Mouse (Mus musculus) cerebellum, postnatal 36 days (tissue): ENCODE measurements at regions not wholly inside any gene's neighbourhood (a gene's known extent, or its start where the extent isn't known, plus 50 kb on each side); places are given as distances from the start of the nearest gene placed in this dataset.

ENCODE experiments used
- DNase-seq, 2 experiments: peaks; one replicate each; pipeline ENCODE4 v3.0.0; 2021 to 2022; ENCODE audit warnings: mixed read lengths in 2 of 2

DNA sequence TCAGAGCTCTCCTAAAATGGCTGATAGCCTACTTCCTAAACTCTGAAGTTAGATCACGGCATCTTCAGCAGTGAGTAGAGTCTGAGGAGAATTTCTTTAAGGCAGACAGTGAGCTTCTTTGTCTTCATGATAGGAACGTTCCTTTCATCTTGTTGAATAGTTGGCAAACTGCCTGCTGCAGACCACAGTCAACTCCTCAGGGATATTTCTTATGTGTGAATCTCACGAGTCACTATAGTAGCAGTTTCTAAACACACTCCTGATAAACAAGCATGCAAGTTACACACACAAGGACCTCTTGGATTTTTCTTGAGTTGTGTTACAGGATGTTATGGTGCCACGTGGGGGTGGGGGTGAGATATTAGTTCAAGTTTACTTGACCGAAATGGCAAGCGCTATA, 205.2 kb downstream of the Gm11077 start:
- no peak for DNase-seq

DNA sequence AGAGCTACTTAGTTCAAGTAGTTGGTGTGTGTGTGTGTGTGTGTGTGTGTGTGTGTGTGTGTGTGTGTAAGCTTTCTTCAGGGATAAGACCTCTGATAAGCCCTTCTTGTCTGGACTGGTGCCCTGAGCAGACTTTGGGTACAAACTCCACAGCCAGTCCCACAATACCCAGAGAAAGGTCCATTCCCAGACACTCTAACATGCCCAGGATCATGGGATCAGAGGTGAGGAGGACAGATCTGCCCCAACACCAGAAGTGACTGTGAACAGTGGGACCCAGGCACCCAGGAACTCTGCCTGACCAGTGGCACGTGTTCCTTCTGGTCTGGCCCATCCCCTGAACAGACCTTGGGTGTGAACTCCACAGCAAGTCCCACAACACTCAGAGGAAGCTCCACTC, 208.9 kb downstream of the Gm11077 start:
- no peak for DNase-seq

DNA sequence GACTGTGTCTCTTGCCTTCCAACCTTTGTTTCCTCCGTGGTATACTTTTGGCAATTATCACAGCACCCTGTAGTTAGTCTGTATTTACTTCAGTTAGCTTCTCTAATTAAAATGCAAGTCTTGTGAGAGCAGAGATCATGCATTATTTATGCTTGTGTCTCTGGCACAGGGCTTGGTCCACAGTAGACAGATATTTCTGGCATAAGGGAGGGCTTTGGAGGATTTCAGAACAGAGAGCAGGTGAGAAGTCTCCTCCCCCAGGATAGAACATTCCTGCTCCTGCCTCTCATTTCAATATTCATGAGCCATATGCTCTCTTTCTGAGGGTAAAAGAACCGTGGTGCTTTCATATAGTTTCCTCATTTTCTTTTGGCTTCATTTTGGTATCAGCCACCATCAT, 217.6 kb downstream of the Gm11077 start:
- DNase-seq = no peak

DNA sequence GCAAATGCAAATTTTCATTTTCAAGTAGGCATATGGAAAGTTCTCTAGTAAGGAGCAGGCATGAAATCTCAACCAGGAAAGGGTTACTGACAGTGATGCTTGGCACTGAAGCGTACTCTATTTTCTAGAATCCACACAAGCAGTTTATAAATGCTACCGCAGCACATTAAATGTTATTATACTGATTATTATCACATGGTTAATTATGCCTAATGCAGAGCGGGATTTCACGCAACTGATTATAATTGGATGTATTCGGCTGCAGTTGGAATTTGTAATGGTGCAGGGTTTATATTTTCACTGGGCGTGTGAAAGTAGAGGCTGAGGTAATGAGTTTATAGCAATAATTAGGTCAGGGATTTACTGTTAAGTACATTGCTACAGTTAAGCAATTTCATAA, 221.4 kb downstream of the Gm11077 start:
- DNase-seq = no peak

DNA sequence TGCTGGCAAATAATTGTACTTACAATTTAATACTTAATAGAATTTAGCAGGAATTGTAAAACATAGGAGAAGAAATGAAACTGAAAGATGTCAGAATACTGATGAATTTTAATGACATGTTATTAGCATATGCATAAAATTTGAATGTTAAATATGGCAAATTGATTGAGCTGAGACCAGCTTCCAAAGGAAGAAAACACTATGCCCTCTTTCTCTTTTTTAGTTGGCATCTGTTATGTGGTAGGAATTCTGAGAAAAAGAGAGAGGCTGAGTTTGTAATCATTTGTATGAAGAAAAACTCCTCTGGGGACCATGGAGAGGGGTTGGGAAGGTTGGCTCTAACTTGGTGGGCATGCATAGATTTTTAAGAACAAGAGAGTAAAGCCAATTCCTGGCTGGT, 224.2 kb downstream of the Gm11077 start:
- DNase-seq = no peak

DNA sequence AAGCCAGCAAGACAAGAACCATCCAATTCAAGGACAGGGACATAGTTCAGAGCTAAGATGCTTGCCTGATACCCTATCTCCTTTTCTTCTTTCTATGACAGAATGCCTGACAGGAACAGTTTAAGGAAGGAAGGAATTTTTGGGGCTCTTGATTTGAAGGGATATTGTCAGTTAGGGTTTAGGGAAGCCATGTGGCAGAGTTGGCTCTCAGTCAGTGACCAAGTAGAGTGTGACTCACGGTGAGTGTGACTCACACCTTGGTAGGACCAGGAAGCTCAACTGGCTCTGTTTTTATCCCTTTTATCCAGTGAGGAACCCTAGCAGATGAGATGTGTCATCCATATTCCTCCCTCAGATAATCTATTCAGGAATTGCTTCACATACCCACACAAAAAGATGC, 224.6 kb downstream of the Gm11077 start:
- peak in 1 of 2 experiments; percentile 36 for DNase-seq

DNA sequence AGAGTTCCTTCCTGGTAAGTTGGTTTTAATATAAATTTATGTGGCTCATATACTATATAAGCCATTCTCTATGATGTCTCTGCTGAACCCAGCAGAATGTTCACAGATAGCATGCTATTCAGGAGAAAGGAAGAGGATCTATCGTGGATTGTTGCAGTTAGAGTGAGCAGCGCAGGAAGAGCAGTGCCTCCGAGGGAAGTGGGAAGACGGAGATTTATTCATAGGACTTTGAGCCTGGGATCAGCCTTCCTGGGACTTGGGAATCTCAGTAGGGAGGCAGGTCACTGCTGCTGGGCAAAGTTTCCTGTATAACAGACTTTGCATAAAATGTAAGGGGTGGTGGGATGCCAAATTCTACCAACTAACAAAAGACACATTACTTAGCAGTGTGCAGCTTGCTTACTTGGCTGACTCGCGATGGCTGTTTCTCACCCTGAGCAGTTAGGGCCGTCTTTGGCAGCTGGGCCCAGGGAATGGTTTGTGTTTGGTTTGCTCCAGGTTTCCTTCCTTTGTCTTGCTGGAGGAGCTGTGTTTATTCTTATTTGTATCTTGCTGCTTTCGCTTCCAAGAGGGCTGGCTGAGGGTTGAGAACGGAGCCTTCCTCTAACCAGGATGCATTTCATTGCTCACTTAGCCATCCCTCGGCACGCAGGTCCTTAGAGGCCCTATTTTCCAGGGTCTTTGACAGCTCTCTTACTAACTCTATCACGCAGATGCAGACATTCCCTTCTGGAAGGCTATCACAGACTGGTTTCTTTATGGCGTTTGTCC, 226.9 kb downstream of the Gm11077 start:
- no peak for DNase-seq

DNA sequence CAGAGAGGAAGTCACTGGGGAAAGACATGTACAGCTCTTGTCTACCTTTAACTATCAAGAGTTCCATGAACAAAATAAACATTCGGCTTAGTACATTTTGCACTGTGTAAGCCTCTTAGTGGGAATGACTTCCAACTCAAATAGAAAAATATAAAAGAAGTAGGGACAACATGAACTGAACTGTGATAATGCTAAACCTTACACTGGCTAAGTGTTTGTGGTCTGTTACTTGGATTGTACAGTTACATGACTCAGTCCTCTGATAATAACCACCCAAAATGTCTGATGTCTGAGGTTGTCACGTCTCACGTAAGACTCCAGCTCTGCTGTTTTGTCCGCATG, 227.4 kb downstream of the Gm11077 start:
- DNase-seq = no peak

DNA sequence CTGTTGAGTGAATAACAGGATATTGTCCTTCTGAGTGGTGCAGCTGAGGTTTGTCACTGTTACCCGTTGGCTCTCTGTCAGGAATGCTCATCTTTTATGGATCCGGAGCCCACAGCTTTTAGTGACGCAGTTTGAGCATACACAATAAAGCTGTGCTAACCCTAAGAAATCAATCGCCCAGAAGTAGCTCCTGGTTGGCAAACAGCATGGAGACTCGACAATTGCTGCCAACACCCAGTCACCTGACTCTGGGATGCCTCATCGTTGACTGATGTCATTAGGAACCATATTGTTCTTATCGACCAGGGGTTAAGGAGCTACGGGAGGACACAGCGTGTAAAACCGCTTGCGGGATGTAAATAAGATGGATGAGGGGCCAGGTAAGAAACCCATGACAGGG, 232.9 kb downstream of the Gm11077 start:
- DNase-seq = peak; percentile 31 to 46

DNA sequence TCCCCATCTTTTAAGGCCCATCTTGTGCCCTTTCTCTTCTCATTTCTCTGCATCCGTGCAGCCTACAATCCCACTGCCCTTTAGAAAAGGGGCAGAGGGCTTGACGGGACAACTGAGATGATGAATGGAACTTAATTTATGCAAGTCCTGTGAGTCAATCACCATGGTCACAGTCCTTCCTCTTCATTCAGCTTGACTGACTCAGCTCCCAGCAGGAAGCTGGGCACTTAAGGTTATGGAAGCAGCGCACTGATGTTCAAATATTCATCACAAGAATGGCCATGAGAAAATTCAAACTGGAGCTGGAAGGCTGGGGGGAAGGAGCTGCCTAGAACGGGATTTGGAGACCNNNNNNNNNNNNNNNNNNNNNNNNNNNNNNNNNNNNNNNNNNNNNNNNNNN, 233.5 kb downstream of the Gm11077 start:
- peak; percentile 20 to 35 for DNase-seq

DNA sequence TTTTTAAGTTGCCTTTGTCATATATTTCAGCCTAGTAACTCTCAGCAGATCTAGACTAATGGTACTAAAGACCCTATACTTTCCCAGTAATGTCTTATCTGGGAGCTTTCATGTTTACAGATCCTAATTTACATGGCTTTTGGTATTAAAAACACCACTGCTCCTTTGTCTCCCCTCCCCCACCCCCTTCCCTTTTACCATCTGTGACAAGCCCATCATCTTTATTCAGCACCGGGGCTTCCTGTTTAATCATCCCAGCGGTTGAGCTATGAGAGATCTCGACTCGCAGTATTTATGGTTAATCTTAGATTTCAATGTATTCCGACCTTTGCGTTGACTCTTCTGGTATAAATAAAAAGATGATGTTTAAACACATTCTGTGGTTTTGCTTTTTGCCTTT, 244.6 kb downstream of the Gm11077 start:
- no peak for DNase-seq

DNA sequence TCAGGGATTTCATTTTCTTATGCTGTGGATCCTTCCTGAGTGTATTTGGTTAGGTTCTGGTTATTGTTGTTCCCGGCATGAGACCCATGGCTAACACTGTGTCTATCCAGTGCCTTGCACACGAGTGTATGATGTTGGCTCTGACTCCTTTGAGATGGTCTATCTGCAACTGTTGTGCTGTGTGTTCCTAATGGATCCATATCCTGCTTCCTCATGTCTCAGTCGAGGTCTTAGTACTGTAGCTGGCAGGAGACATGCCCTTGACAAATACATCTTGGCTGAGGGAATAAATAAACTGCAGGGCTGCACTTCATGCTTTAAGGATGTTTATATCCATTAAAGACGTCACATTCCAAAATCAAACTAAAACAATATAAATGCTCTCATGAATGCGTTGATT, 247.9 kb downstream of the Gm11077 start:
- no peak for DNase-seq

DNA sequence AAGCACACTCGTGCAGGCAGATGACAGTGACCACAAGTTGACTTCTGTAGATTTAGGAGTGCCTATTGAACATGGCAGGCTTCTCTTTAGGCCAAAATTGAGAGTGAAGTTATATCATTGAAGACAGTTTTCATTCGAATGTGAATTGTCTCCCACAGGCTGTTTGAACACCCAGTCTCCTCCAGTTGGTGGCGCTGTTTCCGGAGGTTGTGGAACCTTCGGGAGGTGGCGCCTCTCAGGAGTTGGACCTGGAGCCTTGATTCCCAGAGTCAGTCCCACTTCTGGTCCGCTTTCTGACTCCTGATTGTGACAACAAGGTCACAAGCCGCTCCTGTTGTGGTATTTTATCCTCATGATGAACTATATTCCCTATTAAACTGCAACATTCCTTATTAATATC, 254.5 kb downstream of the Gm11077 start:
- DNase-seq = no peak

DNA sequence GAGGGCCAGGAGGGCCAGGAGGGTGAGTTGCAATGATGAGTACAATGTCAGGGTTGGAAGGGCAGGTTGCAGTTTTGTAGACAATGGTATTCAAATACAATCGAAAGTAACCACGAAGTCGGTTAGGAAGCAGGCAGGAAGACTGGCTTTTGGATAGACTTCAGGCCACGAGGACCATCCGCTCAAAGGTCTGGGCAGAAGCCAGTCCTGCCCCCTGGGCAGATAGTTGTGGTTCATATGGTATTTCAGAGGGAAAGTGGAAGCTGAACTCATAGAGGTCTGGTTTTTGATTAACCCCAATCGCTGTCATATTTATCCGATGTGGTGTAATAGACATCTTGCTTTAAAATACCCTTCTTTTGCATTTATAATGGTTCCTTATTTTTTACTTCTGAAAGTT, 255.2 kb downstream of the Gm11077 start:
- DNase-seq = no peak

DNA sequence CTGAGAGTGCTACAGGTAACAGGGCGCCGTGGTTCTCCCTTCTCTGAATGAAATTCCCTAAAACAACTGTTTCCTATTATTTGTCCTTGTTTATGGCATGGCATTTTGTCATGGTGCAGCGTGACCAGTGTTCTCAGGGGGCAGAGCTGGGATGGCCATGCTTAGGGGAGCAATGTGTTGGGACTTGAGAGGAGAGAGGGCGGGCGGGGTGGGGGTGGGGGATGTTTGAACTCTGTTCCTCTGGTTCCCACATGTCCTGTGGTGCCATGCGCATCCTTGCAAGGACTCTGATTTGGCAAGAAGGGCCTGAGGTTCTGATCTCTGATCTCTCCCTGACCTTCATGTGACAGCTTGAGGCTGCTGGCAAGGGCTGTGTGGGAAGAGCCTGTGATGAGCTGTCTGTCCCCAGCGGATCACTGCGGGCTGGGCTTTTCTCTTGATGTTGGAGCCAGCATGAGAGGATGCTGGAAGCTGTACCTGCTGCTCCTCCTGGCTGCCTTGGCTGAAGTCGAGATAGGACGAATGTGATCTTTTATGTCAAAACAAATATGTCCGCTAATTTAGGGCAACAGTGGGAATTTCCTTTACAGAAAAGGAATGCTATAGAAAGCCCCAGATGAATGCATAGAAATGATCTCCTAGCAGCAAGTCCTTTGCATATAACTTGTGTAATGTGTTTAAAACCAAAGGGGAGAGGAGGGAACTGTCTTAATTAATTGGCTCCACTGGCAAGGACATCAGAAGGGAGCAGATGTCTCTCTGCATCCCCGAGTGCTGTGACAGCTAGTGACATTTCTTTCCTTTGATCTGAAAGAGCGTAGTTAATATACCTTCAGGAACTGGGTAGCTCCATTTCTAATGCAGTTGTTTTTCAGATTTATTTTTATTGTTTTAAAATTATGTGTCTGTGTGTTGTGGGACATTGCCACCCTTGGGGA, 255.2 kb upstream of the Pde3a start:
- DNase-seq = peak; percentile 61

DNA sequence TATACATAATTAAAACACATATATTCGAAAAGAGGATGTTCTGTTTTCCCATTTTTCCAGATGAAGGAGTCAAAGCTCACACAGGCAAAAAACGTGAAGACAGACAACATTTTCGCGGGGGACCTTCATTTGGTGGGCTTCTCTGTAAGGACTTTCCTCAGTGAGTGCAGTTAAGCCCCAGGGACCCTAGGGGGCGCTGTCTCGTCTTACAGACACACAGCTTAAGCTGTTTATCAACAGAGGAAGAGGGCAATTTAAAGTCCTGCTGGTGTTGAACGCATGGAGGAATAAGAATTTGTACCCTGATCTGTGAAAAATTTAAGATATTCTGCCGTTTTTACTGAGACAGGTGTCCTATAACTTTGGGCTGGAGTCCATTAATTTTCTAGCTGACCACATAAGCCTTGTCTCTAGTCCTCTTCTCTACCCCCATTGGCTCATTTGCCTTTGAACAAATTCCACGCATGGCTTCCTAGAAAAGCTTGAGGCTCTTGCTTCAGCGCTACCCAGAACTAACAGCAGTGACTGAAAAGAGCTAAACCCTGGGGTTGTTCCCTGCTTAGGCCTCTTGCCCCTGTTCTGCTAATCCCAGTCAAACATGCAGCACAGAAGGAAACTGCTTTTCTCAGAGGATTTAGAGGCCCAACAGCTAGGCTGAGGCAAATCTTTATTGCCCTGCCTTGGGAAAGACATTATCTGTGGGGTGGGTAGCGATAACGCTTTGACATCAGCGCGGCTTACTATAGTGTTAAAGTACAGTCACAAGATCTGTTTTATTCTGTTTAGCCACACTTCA, 253.5 kb upstream of the Pde3a start:
- DNase-seq = peak; percentile 18 to 38

DNA sequence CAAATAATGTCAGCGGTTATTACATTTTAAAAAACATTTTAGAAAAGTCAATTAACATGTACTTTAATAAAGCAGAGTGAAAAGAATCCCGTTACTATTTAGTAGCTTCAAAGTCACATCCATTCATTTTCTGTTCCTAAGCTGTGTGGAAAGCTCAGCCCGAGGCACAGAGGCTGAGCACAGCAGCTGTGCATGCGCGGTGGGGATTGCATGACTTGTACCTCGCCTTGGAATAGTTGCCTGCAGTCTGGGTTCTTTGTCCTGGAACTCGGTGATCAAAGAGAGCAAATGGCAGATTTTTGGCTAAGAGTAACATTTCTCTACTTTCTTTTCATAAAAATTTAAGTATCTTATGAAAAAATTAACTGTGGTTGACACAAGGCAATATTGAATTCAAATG, 251.0 kb upstream of the Pde3a start:
- no peak for DNase-seq

DNA sequence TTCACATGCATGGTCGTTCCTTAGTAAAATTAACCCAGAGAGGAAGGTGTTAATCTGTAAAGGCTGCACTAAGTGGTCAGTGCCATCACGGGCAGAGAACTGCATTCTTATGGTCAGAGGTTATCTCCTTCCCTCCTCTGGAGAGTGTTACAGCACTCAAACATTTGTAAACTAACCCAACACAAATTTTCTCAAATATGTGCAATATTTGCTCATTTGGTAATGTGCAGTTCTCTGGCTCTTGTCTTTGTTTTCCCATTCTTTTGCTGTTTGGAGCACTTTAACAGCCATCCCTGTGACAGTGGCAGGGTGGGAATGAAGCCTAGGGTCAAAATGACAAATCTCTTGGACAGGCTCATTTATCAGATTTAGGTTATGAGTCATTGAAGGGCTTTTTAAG, 248.5 kb upstream of the Pde3a start:
- DNase-seq = no peak

DNA sequence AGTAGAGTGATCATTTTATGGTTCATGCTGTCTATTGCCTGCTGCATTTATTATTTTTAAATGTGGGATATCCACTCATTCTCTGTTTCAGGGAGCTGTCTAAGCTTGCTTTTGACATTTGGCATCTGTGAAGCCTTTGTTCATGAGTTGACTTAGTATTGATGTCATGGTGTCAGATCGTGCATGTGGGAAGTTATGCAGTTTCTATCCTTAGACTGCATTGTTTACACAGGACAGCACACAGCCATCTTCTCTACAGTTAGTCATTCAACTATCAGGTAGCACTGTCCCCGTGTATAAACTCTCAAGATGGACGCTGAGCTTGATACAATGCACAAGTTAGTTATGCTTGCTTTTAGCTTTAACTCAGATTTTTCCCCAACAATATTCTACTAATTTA, 247.8 kb upstream of the Pde3a start:
- no peak for DNase-seq

DNA sequence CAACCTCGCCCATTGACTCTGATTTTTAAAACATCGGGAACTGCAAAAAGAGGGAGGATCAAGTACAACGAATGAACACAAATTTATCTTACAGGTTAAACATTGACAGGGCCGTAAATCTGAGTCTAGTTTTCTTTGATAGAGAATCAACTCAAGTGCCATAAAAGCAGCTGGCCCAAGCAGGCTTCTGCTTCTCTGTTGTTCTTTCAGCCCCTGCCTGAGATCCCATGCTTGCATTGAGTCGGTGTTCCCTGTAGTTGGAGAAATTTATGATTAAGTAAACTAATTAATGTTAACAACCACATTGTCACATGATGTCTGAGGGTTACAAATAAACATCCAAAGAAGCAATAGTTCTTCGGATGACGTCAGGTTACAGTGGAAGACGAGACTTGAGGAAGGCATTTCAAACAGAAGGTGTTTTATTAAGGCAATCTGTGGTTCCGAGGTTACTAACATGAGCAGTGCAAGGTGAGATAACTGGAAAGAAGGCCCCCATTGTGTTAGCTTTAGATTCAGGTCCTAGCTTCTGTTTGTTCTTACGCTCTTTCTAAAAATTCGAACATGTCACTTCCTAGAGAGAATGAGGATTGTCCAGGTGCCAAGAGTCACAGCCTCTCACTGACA, 233.9 kb upstream of the Pde3a start:
- no peak for DNase-seq

DNA sequence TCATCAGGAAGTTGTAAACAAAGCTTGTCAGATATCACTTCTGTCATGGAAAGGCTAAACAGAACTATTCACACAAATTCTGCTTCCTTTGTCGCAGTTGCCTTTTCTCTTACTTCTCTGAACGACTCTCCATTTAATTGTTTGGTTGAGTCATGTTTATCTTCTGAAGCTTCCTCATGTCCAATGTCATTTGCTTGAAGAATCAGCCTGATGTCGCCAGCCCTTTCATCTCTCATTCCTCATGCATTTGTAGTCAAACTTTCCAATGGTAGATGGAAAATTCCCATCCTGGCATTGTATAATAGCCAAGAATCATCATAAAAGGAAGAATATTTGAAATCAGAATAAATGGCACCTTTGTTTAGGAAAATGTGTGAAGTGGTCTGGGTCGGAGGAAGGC, 225.6 kb upstream of the Pde3a start:
- no peak for DNase-seq

DNA sequence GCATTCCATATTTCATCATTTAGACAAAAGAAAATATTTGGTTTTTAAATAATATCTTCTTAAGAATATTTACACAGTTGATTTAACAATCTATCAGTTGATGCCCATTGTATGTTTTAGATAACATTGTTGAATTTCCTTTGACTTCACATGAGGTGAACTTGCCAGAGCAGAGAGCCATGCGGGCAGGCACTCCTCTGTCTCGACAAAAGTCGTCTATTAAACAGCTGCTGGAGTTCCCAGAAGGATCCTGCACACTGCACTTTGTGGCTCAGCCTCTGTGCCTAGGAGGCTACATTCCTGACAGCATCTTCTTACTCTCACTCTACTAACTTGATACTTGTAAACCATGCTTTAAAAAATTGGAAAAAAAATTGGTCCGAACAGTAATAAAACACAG, 221.7 kb upstream of the Pde3a start:
- DNase-seq = no peak

DNA sequence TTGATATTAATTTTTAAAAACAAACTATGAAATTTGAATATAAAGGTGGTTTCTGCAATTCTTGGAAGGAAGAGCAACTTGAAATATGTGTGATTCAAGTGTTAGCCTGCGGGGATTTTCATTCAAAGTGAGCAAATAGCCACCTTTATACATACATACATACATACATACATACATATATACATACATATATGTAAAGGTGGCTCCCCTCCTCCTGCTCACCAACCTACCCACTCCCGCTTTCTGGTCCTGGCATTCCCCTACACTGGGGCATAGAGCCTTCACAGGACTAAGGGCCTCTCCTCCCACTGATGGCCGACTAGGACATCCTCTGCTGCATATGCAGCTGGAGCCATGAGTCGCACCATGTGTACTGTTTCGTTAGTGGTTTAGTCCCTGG, 221.3 kb upstream of the Pde3a start:
- no peak for DNase-seq
